Mouse (Mus musculus): ENCODE data around the gene Tmco1.

DNA sequence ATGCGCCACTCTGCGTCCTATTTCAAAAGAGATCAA, 23.0 kb upstream of the Tmco1 start, which contains the start of gene Uck2:
- TF ChIP-seq POLR2A (IDR thresholded peaks at IDR 0.05; ENCODE audit: insufficient read depth, low read length) = no peak
- TF ChIP-seq CTCF (IDR thresholded peaks at IDR 0.05; ENCODE audit: low read depth, low read length) = no peak
- no peak for TF ChIP-seq EP300 (IDR thresholded peaks at IDR 0.05; ENCODE audit: insufficient read depth, low read depth, low read length)

All from ES-Bruce4 (cell line).